Mouse (Mus musculus) lung, postnatal 0 days (tissue): ENCODE results near the gene Asic3. TPM values are rescaled to one million over a fixed set of nuclear protein-coding genes. Genes with fewer than 3 reads are reported as not detected.

Experiments
- ATAC-seq: fragments of 200-750 bp; cut with Nextera tagmentation; 2 replicates; pipeline ENCODE4 v1.8.0; 2017; ENCODE audit warnings: moderate library complexity
- DNase-seq: peaks from one replicate; pipeline ENCODE4 v3.0.0-alpha.2; 2016; ENCODE audit warnings: low spot score
- H3K27ac ChIP-seq: fragments of 300-500 bp; sonication (generic); 2 replicates; pipeline ENCODE4 v1.5.1; 2014; ENCODE audit warnings: antibody characterized with exemption, mild to moderate bottlenecking, low read length, mixed read lengths
- H3K27me3 ChIP-seq: fragments of 300-500 bp; sonication (generic); replicated peaks from 2 replicates; pipeline ENCODE4 v1.6.1; 2014; ENCODE audit warnings: low read length, mixed read lengths; ENCODE audit not compliant: insufficient read depth
- H3K36me3 ChIP-seq: fragments of 300-500 bp; sonication (generic); 2 replicates; pipeline ENCODE4 v1.6.1; 2014; ENCODE audit warnings: low read length, mixed read lengths; ENCODE audit not compliant: insufficient read depth
- H3K4me1 ChIP-seq: fragments of 300-500 bp; sonication (generic); 2 replicates; pipeline ENCODE4 v1.6.1; 2014; ENCODE audit warnings: antibody characterized with exemption, low read depth, low read length, mixed read lengths; ENCODE audit not compliant: insufficient read depth
- H3K4me2 ChIP-seq: fragments of 300-500 bp; sonication (generic); replicated peaks from 2 replicates; pipeline ENCODE4 v1.6.1; 2014; ENCODE audit warnings: low read depth, mild to moderate bottlenecking, low read length, moderate library complexity, mixed read lengths
- H3K4me3 ChIP-seq: fragments of 300-500 bp; sonication (generic); 2 replicates; pipeline ENCODE4 v1.5.1; 2014; ENCODE audit warnings: low read depth, low read length
- H3K9ac ChIP-seq: fragments of 300-500 bp; sonication (generic); replicated peaks from 2 replicates; pipeline ENCODE4 v1.6.1; 2014; ENCODE audit warnings: low read depth, mild to moderate bottlenecking
- H3K9me3 ChIP-seq: fragments of 300-500 bp; sonication (generic); 2 replicates; pipeline ENCODE4 v1.6.1; 2016; ENCODE audit warnings: low read length, mixed read lengths
- CTCF ChIP-seq: IDR thresholded peaks from 2 replicates; pipeline ENCODE4 v1.5.1; 2016; ENCODE audit warnings: antibody characterized with exemption, mild to moderate bottlenecking
- EP300 ChIP-seq: IDR thresholded peaks from 2 replicates; pipeline ENCODE4 v1.6.1; 2016; ENCODE audit warnings: antibody characterized with exemption, mild to moderate bottlenecking, control low read depth
- WGBS: fragments of 180-500 bp; shearing (Covaris S2); extraction: QIAGEN DNeasy Blood & Tissue Kit; methylation state at CpG from one replicate; pipeline ENCODE4 v1.1.7; 2014; 5-methylcytosine and 5-hydroxymethylcytosine counted together
- polyA plus RNA-seq: library from polyadenylated mRNA; unstranded; fragments of >200 nt; fragmentation: Nextera tagmentation; extraction: Ambion mirVana; gene quantifications from 2 replicates; pipeline ENCODE4 v1.2.1, GENCODE M21; 2015

The Asic3 gene
- polyA plus RNA-seq, 1 experiment from 2014 or later, result 0.07 TPM

GRCm38 (mm10) chr5:24426556-24427284 is 13.5 kb downstream of the Asic3 start:
- Histone ChIP-seq H3K36me3 (peaks cover 20% of the 10 kb centered on the region), H3K4me3 (peak overlapping the region; percentile 74; the same call in 1 of the 2 replicates), H3K4me1 (peaks cover 31% of the 10 kb centered on the region), H3K27me3 (no peaks in the 10 kb centered on the region), H3K9me3 (no peaks in the 10 kb centered on the region), H3K9ac (no peak overlapping the region), H3K27ac (peak overlapping the region; percentile 21; the same call in 1 of the 2 replicates), H3K4me2 (peak overlapping the region; percentile 81)
- 14% methylated on average over 9 of the region's 9 CpGs for WGBS
- ATAC-seq, result no peak
- peak; percentile 37 for DNase-seq
- TF ChIP-seq CTCF (no peak), EP300 (no peak)

- Histone ChIP-seq H3K9ac (no peak overlapping the region), H3K36me3 (peaks cover 25% of the 10 kb centered on the region), H3K27me3 (no peaks in the 10 kb centered on the region), H3K4me2 (peak overlapping the region; percentile 81), H3K4me1 (peaks cover 31% of the 10 kb centered on the region), H3K27ac (peak overlapping the region; percentile 8), H3K9me3 (no peaks in the 10 kb centered on the region), H3K4me3 (no peak overlapping the region)
- ATAC-seq (no peak), DNase-seq (no peak)
- WGBS, result 32% methylated on average over 12 of the region's 12 CpGs
- TF ChIP-seq CTCF, result no peak
- no peak for TF ChIP-seq EP300
These were observed 14.1 kb downstream of the Asic3 start for GRCm38 (mm10) chr5:24427285-24427633.

- TF ChIP-seq EP300, result no peak
- TF ChIP-seq CTCF, result no peak
- Histone ChIP-seq H3K27ac (no peak overlapping the region), H3K27me3 (no peaks in the 10 kb centered on the region), H3K9ac (no peak overlapping the region), H3K36me3 (peaks cover 32% of the 10 kb centered on the region), H3K9me3 (no peaks in the 10 kb centered on the region), H3K4me2 (peak overlapping the region; percentile 39), H3K4me1 (peaks cover 28% of the 10 kb centered on the region), H3K4me3 (no peak overlapping the region)
- peak; percentile 81 for DNase-seq
- WGBS, result 19% methylated on average over 14 of the region's 15 CpGs
- peak; percentile 11 for ATAC-seq
These were observed 14.8 kb downstream of the Asic3 start for GRCm38 (mm10) chr5:24427981-24428402.

DNA sequence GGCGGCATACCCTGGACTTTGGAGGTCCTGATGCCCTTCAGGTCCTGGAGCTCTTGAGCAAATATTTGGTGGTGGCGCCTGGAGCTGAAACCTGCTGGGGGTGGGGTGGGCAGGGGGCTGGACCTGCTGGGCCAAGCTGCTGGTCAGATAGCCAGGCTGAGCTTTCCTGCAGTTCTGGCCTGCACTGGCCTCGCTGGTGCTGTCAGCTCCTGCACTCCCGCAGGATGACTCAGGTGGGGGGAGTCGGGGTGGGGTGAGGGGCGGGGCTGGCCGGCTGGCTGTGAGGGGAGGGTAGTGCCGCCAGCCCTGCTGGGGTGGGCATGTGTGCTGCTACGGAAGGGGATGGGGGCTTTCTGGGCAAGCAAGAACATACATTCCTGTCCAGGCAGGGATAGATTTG is 15.4 kb downstream of the Asic3 start:
- Histone ChIP-seq H3K9ac (no peak overlapping the region), H3K4me2 (peak overlapping the region; percentile 39), H3K4me3 (no peak overlapping the region), H3K9me3 (no peaks in the 10 kb centered on the region), H3K27me3 (no peaks in the 10 kb centered on the region), H3K36me3 (peaks cover 35% of the 10 kb centered on the region), H3K4me1 (peaks cover 27% of the 10 kb centered on the region), H3K27ac (no peak overlapping the region)
- 43% methylated on average over 8 of the region's 9 CpGs for WGBS
- DNase-seq (no peak), ATAC-seq (no peak)
- TF ChIP-seq CTCF (no peak), EP300 (no peak)

GRCm38 (mm10) chr5:24433993-24434392 is 20.8 kb downstream of the Asic3 start:
- no peak for TF ChIP-seq EP300
- no peak for TF ChIP-seq CTCF
- ATAC-seq, result no peak
- H3K9ac ChIP-seq, result no peak overlapping the region
- H3K9me3 ChIP-seq, result no peaks in the 10 kb centered on the region
- H3K4me2 ChIP-seq, result no peak overlapping the region
- H3K27me3 ChIP-seq, result no peaks in the 10 kb centered on the region
- H3K4me3 ChIP-seq, result no peak overlapping the region
- no peaks in the 10 kb centered on the region for H3K4me1 ChIP-seq
- no peak for DNase-seq
- no peak overlapping the region for H3K27ac ChIP-seq
- peaks cover 69% of the 10 kb centered on the region for H3K36me3 ChIP-seq
- 82% methylated on average over 8 of the region's 8 CpGs for WGBS

DNA sequence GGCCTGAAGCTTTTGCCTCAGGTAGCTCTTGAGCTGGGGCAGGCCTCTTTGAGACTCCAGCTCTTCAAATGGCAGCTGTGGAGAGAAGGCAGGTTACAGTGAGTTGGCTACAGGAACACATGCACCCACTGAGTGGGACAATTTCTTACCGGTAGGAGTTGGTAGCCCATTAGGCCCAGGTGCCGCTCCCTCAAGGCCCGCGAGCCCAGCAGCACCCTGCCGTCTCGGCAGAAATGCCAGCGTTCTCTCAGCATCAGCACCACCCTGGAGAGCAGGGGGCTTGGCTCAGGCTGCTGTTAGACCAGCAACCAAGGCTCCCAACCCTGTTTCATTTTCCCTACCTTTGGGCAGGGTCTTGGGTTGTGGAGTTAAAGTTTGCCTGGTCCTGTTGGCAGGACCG is 28.0 kb downstream of the Asic3 start:
- no peak overlapping the region for H3K9ac ChIP-seq
- WGBS, result 92% methylated on average over 8 of the region's 8 CpGs
- TF ChIP-seq CTCF (no peak), EP300 (no peak)

More for the DNA sequence above, 28.0 kb downstream of the Asic3 start:
- Histone ChIP-seq H3K27me3 (no peaks in the 10 kb centered on the region), H3K27ac (no peak overlapping the region), H3K9me3 (no peaks in the 10 kb centered on the region), H3K4me2 (no peak overlapping the region), H3K4me3 (no peak overlapping the region), H3K36me3 (peaks cover 27% of the 10 kb centered on the region), H3K4me1 (peaks cover 10% of the 10 kb centered on the region)
- ATAC-seq (no peak), DNase-seq (no peak)
